Mouse (Mus musculus) erythroblast, adult 5-6 weeks (primary cell): ENCODE data around the gene Rbm26. TPM values are rescaled to one million over a fixed set of nuclear protein-coding genes. Genes with fewer than 3 reads are reported as not detected.

ENCODE experiments used
- ATAC-seq: replicated peaks from 2 replicates; pipeline ENCODE4 v1.8.0; 2016; ENCODE audit warnings: moderate number of reproducible peaks, mild to moderate bottlenecking, moderate TSS enrichment, inconsistent platforms; ENCODE audit not compliant: poor library complexity, low FRiP score, severe bottlenecking
- total RNA-seq, 2 experiments: library from RNA; stranded (forward) in 1 of 2; stranded (reverse) in 1 of 2; fragments of 150-400 nt in 1 of 2; fragments of 200-764, 138-1000 nt in 1 of 2; gene quantifications; 2 replicates each; pipeline versions ENCODE4 v1.2.3 to v1.2.4; 2015 to 2017; ENCODE audit warnings: low replicate concordance in 2 of 2

Gene Rbm26
- total RNA-seq, 2 experiments from 2014 or later: 20.2 to 26.3 TPM

- no peak for ATAC-seq
These were observed 80.9 kb downstream of the Rbm26 start for GRCm38 (mm10) chr14:105096221-105096620.

GRCm38 (mm10) chr14:105087001-105087400, 90.1 kb downstream of the Rbm26 start:
- ATAC-seq: no peak

- ATAC-seq: no peak
These were observed 91.7 kb downstream of the Rbm26 start for GRCm38 (mm10) chr14:105085332-105085993.

GRCm38 (mm10) chr14:105084757-105085330, 92.3 kb downstream of the Rbm26 start:
- no peak for ATAC-seq

- no peak for ATAC-seq
These were observed 93.0 kb downstream of the Rbm26 start for GRCm38 (mm10) chr14:105084106-105084505.

- no peak for ATAC-seq
These were observed 102.4 kb downstream of the Rbm26 start for GRCm38 (mm10) chr14:105074776-105075175.

GRCm38 (mm10) chr14:105074376-105074775, 102.8 kb downstream of the Rbm26 start:
- no peak for ATAC-seq

GRCm38 (mm10) chr14:105071010-105071509, 106.1 kb downstream of the Rbm26 start:
- ATAC-seq: no peak

- ATAC-seq: no peak
These were observed 106.7 kb downstream of the Rbm26 start for GRCm38 (mm10) chr14:105070258-105071009.

- no peak for ATAC-seq
These were observed 109.1 kb downstream of the Rbm26 start for GRCm38 (mm10) chr14:105068060-105068459.

GRCm38 (mm10) chr14:105064243-105064642, 112.9 kb downstream of the Rbm26 start:
- ATAC-seq: no peak

- ATAC-seq: no peak
These were observed 115.9 kb downstream of the Rbm26 start for GRCm38 (mm10) chr14:105061230-105061629.

GRCm38 (mm10) chr14:105057934-105058333, 119.2 kb downstream of the Rbm26 start:
- ATAC-seq: no peak

Other genes with a start within 250 kb of the Rbm26 start
- 3.8 and 4.0 TPM in 2 replicates for gene Ndfip2, start 81.2 kb upstream of the Rbm26 start, total RNA-seq (2015; ENCODE audit: low replicate concordance)
- 1.5 and 5.4 TPM in 2 replicates for gene Ndfip2, start 81.2 kb upstream of the Rbm26 start, total RNA-seq (2017; ENCODE audit: low replicate concordance)